Mouse (Mus musculus) olfactory bulb, adult 2 months (tissue): ENCODE measurements around the gene Pkp4.

Source experiments
- CTCF ChIP-seq: fragments of 200-500 bp; IDR thresholded peaks from 2 replicates; pipeline ENCODE4 v1.5.1; 2012; ENCODE audit warnings: low read depth, mild to moderate bottlenecking, low read length, moderate library complexity; ENCODE audit not compliant: insufficient read depth
- POLR2A ChIP-seq: fragments of 200-500 bp; IDR thresholded peaks from 2 replicates; pipeline ENCODE4 v1.6.1; 2012; ENCODE audit warnings: mild to moderate bottlenecking, low read depth, low read length, moderate library complexity; ENCODE audit not compliant: insufficient read depth

GRCm38 (mm10) chr2:59175926-59176325 lies 15.3 kb downstream of the Pkp4 start:
- TF ChIP-seq POLR2A (no peak), CTCF (no peak)
